Mouse (Mus musculus) left cerebral cortex, adult 9 months (tissue): ENCODE measurements around the gene Arsb.

Source experiments
- DNase-seq, 2 experiments: peaks; one replicate each; pipeline ENCODE4 v3.0.0; 2022; ENCODE audit warnings: low spot score in 2 of 2

Arsb gene

DNA sequence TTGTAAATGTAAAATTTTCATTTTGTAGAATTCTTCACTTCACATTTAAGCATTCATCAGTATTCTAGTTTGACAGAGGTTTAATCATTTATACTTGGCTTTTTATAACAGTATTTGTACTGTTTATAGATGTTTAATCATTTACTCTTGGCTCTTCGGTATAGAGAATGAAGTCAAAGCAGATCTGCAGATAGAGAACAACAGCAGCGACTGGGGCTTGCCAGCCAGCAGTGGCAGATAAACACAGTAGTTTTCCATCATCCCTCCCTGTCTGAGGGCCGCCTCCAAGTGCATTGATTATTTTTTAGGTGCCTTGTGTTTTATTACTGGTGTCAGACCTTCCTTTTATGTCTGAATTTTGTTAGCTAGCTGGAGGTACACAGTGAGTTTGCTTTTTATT lies 118.6 kb downstream of the Arsb start:
- no peak for DNase-seq

DNA sequence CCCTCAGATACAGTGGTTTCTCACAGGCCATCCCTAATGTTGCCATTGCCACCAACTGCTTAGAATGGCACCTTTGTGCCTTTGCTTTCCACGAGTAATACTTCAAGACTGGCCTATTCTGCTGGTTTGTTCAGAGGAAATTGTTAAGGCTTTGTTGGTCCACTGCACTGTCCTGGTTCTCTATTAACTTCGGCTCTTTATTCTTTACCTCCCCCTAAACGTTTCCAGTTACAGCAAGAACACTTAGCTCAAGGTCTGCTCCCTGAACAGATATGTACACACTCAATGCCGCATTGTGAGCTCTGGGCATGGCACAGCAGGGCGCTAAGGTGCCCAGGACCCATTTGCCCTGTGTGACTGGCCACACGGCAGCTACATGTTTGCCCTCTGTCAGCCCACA lies 119.8 kb downstream of the Arsb start:
- no peak for DNase-seq

DNA sequence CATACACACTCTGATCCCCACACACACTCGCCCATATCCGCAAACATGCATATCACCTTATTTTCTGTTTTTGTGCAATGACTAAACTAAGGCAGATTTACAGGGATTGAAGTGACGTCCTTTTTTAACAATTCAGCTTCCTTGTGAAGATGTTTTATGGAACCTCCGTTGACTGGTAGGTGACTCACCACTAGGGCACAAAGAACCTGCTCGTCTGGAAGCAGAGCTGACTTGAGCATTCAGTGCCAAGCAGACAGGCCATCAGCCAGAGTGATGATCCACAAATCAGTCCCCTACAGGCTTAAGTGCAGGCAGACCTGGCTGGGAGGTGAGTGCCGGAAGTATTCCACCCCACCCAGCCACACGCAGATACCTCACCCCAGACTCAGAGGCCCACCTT lies 120.7 kb downstream of the Arsb start:
- DNase-seq = no peak

DNA sequence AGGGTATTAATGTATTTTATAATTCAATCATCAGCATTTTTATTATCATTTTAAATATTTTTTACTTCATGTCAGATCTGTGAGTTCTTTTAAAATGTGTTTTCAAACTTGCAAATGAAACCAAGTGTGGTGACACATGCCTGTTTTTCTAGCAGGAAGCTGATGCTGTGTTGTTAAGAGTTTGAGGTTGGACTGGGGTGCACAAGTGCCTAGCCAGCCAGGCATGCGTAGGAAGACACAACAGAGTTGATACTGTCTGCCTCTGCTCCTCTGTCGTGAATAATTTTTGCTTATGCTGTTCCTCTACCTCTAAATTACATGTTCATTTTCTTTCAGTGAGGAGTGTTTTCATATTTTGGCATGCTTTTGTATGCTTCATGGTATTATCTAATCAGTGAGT lies 122.7 kb downstream of the Arsb start:
- DNase-seq = no peak

DNA sequence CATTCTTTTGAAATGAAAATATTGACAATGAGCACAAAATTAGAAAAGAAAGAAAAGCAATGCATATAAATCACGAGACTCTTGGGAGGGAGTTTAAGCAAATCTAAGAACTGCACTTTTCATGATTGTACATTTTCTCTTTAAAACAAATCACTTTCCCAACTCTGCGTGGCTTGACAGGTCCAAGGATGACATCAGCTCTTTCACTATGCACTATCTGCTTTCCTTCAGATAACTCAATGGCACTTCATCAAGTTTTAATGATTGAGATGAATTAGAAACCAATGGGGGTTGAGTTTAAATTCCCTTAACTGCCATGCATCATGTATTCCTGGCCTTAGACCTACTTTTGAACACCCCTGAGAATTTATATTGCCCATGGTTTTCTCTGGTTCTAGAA lies 124.0 kb downstream of the Arsb start:
- no peak for DNase-seq

DNA sequence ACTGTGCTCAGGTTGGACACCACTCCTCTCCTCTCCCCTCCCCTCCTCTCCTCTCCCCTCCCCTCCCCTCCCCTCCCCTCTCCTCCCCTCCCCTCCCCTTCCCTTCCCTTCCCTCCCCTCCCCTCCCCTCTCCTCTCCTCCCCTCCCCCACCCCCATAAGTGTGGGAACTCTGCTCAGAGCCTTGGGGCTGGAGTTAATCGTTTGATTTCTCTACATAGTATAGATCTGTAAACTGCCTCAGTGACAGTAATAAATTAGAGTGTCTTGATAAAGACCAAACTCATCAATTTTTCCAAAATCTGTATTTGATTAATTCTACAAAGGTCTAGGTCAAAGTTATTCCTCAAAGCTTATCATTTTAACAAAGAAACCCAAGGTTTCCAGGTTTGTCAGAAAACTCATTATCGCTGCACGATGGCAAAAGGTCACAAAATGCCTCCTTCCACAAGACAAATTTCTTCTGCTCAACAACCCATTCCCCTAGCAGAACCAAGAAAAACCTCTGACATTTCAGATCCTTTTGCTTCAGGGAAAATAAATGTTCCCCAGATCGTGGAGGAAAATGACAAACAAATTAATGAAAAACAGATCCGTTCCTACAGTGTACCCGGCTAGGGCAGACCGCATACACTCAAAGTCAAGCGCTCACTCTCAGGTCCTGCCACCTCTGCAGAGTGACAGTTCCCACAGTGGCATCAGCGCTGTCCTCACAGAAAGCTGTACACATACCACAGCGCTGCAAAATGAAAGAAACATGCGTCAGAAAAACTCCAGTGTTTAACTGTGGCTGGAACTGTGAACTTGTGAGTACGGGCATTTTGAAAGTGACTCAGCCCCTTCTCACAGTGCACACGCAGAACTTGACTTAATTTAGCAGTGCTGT lies 126.8 kb downstream of the Arsb start:
- no peak for DNase-seq

DNA sequence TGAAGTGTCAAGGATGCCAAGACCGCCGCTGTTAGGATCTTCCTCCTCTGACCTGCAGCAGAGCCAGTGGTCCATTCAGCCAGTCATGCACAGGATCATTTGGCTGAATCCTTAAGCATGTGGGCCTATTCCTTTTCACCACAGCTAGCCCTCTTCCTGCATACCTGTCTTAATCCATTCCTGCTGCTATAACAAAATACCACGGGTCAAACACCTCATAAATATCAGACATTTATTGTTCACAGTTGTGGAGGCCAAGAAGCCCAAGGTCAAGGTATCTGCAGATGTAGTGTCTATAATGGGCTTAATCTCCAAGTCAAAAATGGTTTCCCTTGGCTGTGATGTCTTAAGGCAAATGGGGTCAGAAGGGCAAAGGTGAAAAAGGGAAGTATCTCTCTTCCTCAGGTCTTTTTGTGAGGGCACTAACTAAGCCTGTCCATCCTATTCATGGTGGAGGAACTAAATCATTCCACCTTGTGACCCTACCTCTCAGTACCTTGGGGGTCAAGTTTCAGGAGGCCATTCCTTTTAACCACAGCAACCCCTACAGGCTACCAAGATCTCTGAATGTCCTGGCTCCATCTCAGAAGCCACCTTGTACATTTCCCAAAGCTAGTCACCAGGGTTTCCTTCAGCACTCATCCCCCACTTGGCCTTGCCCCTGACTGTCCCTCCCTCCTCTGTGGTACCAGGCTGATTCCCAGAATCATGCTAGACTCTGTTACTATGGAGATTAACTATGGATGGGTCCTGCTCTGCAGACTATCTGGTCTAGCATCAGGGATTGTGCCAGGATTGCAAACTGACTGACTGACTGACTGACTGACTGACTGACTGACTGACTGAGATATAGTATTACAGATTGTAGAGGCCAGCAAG lies 128.2 kb downstream of the Arsb start:
- DNase-seq = no peak

DNA sequence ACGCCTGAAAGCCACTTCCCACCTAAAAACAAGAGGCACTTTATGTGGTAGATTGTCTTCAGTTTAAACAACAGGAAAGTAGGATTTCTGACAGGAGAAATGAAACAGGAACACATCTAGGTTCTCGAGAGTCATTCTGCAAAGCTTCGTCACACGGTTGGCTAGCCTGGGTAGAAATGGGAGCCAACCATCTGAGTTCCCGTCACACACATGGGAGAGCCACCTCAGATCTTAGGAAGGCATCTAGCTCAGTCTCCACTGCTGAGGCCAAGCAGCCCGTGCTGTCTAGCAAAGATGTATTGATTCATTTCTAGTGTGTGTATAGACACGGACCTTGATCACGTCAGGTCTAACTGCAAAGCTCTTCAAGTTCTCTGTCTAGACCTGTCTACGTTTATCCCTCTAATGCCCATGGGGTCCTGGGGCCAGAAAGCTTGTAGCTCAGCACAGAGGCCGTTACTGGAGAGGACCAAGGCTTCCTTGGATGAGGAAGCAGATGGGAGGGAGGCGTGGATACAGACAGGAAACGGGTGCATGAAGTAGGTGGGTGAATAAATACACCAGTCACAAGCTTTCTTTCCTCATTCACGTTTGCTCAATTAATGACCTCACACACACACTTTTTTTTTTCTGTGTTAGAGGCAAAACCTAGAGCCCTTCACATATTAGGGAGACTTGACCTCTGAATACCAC lies 129.7 kb downstream of the Arsb start:
- DNase-seq = peak in 1 of 2 experiments; percentile 45

DNA sequence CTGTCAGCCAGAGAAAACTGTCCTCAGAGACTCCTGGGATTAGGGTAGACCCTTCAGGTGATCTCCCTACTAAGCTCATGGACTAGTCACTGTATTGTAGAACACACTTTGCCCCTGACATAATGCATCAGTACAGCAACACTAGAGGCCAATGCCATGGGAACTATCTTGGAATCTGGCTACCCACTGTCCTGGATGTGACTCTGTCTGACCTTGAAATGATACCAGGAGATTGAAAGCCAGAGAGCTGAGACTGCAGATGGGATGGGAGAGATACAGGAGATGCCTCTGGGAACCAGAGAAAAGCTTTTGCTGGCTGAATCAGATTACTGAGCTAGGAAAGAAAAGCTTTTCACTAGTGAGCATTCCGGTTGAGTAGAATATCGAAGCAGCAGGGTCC lies 130.7 kb downstream of the Arsb start:
- DNase-seq = no peak

DNA sequence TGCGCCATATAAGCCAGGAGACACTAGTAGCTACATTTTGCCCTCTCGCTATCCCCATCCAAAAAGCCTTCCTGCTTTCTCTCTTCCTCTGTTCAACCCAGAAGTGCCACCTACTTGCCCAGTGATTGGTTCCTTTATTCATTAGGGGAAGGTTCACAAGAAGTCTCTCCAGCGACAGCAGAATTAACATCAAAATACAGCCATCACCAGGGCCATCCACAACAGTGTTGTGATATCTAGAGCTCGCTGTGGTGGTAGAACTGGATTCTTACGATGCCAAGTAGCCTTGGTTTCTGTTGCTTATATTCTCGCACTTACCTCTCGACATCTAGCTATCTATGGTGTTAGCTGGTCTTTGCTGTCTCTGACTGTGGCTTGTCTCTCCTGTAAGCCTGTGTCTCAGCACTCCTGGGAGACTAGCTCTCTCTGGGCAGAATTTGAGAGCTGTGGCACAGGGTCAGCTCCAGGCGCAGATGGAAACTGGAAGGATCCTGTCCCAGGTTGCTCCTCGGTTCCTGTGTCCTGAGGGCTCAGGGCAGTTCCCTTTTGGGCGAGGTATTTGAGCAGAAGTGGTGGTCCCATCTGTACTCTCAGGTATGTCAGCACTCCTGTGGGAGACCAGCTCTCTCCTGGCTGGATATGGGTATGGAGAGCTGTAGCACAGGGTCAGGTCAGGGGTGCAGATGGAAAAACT lies 135.3 kb downstream of the Arsb start:
- DNase-seq = no peak

DNA sequence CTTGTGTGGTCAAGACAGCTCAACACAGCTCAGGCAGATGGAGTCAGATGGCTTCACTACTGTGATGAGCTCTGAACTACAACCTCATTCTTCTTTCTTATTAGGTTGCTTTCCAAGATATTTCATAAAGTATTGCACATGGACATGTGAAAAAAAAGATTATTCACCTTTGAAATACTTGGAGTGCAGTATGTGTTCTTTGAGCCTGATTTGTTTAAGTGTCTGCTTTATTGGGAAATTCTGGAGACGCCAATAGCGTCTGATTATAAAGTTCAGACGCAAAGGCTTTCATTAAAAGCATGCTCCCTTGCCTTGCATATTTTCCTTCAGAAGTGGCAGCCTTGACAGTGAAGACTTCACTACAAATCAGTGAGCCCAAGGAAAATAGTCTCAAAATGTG lies 136.5 kb downstream of the Arsb start:
- DNase-seq = no peak

DNA sequence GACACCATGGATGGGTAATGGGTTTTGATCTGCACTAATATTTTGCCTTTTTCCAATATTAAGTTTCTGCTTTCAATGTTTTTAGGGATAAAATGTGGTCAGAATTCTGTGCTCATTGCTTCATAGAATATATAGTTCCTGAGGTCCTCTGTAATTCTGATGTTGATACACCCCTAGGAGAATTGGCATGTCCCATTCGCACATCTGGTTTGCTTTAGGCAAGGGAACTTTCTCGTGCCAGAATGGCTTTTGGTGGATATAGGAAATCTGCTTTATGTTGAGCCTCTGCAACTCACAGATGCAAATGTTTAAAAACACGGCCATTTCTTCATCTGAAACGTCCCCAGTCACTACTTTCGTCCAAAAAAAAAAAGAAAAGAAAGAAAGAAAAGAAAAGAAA lies 138.4 kb downstream of the Arsb start:
- no peak for DNase-seq

DNA sequence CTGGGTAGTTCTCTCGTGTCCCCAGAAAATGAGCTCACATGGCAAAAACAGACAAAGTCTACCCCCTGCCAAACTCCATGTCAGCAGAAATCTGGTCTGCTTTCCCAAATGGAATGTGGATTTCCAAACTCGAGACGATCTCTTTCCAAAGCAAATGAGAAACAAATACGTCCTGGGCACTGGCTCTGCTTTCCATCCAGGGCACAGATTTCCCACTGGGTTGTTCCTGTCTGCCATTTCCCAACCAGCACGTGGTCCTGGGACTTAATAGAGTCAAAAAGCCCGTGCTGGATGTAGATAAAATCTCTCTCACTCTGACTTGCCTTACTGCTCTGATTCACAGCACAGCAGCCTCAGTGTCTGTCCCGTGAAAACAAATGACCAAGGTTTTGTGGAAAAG lies 139.6 kb downstream of the Arsb start:
- DNase-seq = no peak

DNA sequence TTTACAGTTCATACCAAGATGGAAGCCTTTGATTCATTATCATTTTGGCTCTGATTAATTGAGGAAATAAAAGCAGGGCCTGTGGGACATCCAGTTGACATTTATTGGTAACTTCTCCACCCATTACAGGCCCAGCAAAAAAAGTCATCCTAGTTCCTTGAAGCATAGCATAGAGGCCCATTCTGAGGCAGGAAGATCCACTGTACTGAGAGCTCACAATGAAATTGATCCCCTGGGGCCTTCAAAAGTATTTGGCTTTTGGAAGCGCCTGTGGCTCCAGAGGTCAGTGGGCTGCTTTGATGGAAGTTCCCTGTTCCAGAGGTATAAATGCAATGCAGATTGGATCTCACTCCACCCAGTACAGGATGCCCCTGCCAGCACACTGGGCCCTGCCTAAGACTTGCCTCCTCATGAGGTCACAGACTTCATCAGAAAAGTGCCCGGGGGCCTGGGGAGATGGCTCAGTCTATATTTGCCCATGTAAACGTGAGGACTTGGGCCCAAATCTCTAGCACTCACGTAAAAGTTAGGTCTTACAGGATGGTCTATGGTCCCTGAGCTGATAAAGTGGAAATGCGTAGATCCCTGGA lies 141.0 kb downstream of the Arsb start:
- no peak for DNase-seq

DNA sequence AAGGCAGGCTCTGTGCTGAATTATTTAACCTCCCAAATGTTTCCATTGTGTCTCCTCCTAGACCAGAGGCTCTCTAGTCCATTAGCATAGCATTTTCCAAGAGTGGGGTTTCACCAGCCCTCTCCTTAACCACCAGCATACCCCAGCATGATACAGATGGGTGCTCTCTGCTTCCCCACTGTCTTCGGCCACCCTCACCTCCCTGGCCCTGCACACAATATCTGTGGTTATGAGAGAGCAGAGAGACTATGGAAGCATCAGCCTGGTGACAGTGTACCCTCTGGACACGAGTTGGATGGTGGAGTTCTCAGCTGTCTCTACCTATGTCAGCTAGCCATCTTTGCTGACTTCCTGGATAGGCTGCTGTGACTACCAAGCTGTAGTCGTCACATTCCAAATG lies 142.8 kb downstream of the Arsb start:
- no peak for DNase-seq

DNA sequence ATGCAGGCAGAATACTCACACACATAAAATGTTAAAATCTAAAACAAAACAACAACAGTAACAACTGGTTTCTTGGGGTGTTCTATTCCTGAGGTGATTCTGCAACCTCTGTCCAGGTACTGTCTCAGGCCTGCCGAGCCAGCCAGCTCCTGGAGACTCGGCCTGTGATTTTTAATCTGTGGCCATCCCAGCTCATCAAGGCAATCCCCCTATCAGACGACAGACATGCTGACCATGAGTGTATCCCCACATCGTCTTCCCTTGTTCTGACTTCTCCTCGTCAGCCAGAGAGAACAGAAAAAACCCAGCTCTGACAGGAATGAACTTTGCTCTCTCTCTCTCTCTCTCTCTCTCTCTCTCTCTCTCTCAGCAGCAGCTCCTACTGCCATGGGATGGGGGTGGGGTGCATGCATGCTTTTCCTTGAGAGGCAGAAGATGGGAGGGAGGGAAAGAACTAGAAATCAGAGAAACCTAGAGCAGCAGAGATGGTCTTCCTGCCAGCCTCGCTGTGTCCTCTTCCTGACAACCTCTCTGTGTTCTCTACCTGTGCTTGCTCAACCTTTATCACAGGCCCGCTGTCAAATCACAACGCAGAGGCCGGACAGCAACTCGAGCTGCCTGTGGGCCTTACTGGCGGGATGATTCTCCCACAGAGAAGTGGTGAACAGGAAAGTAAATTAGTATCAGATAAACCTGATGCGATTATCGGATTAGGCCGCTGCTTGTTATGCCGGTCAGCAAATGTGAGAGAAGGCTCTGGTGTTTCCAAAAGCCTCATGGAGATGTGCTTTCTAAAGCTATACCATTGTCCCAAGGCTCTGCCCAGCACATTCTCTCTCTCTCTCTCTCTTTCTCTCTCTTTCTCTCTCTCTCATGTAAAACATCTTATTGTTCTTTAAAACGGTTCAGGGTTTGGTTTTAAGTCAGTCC lies 144.5 kb downstream of the Arsb start:
- no peak for DNase-seq

DNA sequence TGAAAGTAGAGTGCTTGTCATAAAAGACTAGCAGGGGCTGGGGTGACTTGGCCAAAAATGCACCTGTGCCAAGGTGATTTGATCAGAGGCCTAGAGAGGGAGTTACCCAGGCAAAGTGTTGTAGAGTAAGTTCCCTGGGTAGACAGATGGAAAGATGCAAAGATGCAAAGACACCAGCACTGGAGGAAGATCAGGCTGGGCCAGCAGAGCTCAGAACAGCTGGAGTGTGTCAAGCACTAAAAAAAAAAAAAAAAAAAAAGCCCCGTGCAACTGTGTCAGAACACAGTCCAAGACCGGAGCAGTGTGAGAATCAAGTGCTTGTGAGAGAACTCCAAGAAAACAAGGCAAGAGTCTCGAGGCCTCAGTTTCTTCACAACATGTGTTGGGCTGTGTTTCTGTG lies 148.1 kb downstream of the Arsb start:
- DNase-seq = no peak

DNA sequence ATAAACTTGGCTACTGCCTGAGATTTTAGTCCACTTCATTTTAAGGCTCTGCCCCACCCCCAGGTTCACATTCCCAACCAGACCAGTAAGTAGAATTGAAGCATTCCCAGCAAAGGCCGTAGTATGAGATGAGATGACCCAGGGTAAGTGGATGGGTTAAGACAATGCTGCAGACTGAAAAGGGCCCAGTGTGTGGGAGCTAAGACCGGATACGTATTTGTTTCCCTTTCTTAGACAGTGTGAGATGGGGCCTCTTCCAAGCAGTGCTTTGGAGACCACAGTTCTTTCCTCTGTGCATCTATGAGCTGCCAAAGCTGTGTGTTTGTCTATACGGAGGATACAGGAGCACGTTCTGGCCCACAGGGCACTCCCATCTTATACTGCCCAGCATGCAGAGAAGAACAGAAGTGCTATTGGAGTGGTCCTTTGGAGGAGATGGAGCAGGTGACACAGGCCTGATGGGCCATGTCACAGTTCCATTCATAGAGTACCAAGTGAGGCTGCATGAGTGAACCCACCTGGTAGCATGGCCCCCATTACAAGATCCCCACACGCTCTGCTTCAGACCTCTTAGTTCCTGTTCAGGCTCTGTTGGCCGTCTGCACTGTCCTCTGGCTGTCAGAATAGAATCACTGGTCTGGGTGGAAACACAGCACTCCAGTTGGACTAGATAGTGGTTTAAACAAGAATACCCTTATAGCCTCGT lies 148.8 kb downstream of the Arsb start:
- DNase-seq = no peak

DNA sequence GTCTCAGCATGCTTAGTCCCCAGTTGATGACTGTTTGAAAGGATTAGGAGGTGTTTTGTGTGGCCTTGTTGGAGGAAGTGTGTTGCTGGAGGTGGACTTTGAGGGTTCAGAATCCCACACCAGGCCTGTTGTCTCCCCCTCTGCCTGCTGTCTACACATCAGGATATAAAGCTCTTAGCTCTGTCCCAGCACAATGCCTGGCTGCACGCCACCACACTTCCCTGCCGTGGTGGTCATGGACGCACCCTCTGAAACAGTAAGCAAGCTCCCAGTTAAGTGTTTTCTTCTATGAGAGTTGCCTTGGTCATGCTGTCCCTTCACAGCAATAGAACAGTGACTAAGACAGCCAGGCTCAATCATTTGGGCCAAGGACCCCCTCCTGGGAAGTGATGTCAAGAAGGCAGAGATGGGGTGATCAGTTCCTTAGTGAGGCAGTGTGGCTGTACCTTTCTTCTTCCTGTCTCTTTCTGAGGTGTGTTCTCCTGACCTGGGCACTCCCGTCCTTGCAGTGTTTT lies 149.4 kb downstream of the Arsb start:
- DNase-seq = no peak
